20 mouse cellular contexts compared by ENCODE assay signal in genomic region chr11:98325191-98325820, GRCm38 (mm10). TPM values are rescaled to one million over a fixed set of nuclear protein-coding genes. Genes with fewer than 3 reads are reported as not detected.
DNase-seq lines count a peak whose midpoint lies in the region; ATAC-seq and TF ChIP-seq lines count a peak whose summit lies in the region.
"Had no signal": no experiment of that assay in that cellular context is flagged by ENCODE, and none has a peak within 500 bp of the region (broad histone marks: within the 10 kb centered on the region; RNA-seq: fewer than 3 reads in every experiment).

No protein-coding gene starts in this region.

- WGBS in hindbrain, embryonic 13.5 days: 3% methylated on average over 14 of the region's 14 CpGs
- WGBS in hindbrain, embryonic 11.5 days: 3% methylated on average over 14 of the region's 14 CpGs
- 24% methylated on average over 14 of the region's 14 CpGs for WGBS in cerebellum, adult 2 months
- 6% methylated on average over 14 of the region's 14 CpGs for WGBS in hindbrain, embryonic 14.5 days

- peaks cover 36% of the 10 kb centered on the region for H3K4me1 ChIP-seq in hindbrain, embryonic 13.5 days (replicated peaks)
- peaks cover 6% of the 10 kb centered on the region; the same call in 1 of the 2 replicates for H3K4me1 ChIP-seq in hindbrain, embryonic 11.5 days (replicated peaks; ENCODE audit: control insufficient read depth, insufficient read depth, low read length)
- H3K4me1 ChIP-seq in cerebellum, adult 2 months (ENCODE audit: control insufficient read depth, insufficient read depth, low read length): peaks cover 19% of the 10 kb centered on the region
- peaks cover 5% of the 10 kb centered on the region for H3K4me1 ChIP-seq in cortical plate, adult 2 months (ENCODE audit: control insufficient read depth, insufficient read depth, low read length)
- H3K4me1 ChIP-seq in hindbrain, embryonic 14.5 days (replicated peaks; ENCODE audit: control insufficient read depth, insufficient read depth, low read length): peaks cover 15% of the 10 kb centered on the region; the same call in 1 of the 2 replicates

- no peaks in the 10 kb centered on the region for H3K36me3 ChIP-seq in hindbrain, embryonic 13.5 days
- H3K36me3 ChIP-seq in hindbrain, embryonic 11.5 days (ENCODE audit: control insufficient read depth, insufficient read depth, low read length): no peaks in the 10 kb centered on the region
- H3K36me3 ChIP-seq in hindbrain, embryonic 14.5 days (replicated peaks; ENCODE audit: control insufficient read depth, insufficient read depth): no peaks in the 10 kb centered on the region
- H3K36me3 ChIP-seq: intestine, embryonic 15.5 days; liver, embryonic 12.5 days had no signal

- peak overlapping the region; percentile 51 for H3K4me2 ChIP-seq in hindbrain, embryonic 13.5 days
- no peak overlapping the region for H3K4me2 ChIP-seq in hindbrain, embryonic 11.5 days (replicated peaks; ENCODE audit: low read depth, low read length)
- H3K4me2 ChIP-seq in hindbrain, embryonic 14.5 days (replicated peaks): peak overlapping the region; percentile 52
- H3K4me2 ChIP-seq: intestine, embryonic 15.5 days; liver, embryonic 12.5 days had no signal

- peak overlapping the region; percentile 45 for H3K4me3 ChIP-seq in hindbrain, embryonic 13.5 days
- no peak overlapping the region for H3K4me3 ChIP-seq in hindbrain, embryonic 11.5 days (ENCODE audit: low read depth, low read length)
- peak overlapping the region; percentile 39 for H3K4me3 ChIP-seq in cerebellum, adult 2 months (replicated peaks; ENCODE audit: insufficient read depth, low read depth, low read length)
- peak overlapping the region; percentile 93; the same call in 1 of the 2 replicates for H3K4me3 ChIP-seq in cortical plate, adult 2 months (ENCODE audit: insufficient read depth, low read length)
- peak overlapping the region; percentile 46 for H3K4me3 ChIP-seq in hindbrain, embryonic 14.5 days (replicated peaks; ENCODE audit: low read length)
- H3K4me3 ChIP-seq: intestine, embryonic 15.5 days; liver, embryonic 12.5 days; myocyte had no signal

- H3K27me3 ChIP-seq in hindbrain, embryonic 13.5 days: peaks cover 97% of the 10 kb centered on the region
- H3K27me3 ChIP-seq in hindbrain, embryonic 11.5 days (ENCODE audit: control insufficient read depth, insufficient read depth, low read length): peaks cover 98% of the 10 kb centered on the region
- no peaks in the 10 kb centered on the region for H3K27me3 ChIP-seq in cerebellum, adult 2 months (ENCODE audit: control insufficient read depth, insufficient read depth, low read length)
- peaks cover 89% of the 10 kb centered on the region for H3K27me3 ChIP-seq in hindbrain, embryonic 14.5 days (ENCODE audit: control insufficient read depth, insufficient read depth, low read length)

- H3K27ac ChIP-seq in hindbrain, embryonic 13.5 days: peak overlapping the region; percentile 52; the same call in 1 of the 2 replicates
- H3K27ac ChIP-seq in hindbrain, embryonic 11.5 days (ENCODE audit: low read depth, low read length): no peak overlapping the region
- peak overlapping the region; percentile 33; the same call in 1 of the 2 replicates for H3K27ac ChIP-seq in cerebellum, adult 2 months (ENCODE audit: insufficient read depth, low read length)
- no peak overlapping the region for H3K27ac ChIP-seq in cortical plate, adult 2 months (ENCODE audit: insufficient read depth, low read length)
- H3K27ac ChIP-seq in hindbrain, embryonic 14.5 days: no peak overlapping the region
- H3K27ac ChIP-seq: intestine, embryonic 15.5 days; liver, embryonic 12.5 days had no signal

- TF ChIP-seq POLR2A in cerebellum, adult 2 months (IDR thresholded peaks at IDR 0.05; ENCODE audit: borderline replicate concordance, insufficient read depth, low read length): no peak
- TF ChIP-seq POLR2A in cortical plate, adult 2 months (IDR thresholded peaks at IDR 0.05; ENCODE audit: extremely low read depth, insufficient read depth, low read length): no peak

- no peak for ATAC-seq in hindbrain, embryonic 13.5 days (ENCODE audit: low FRiP score)
- ATAC-seq in hindbrain, embryonic 11.5 days (ENCODE audit: low FRiP score): no peak
- ATAC-seq in hindbrain, embryonic 14.5 days (ENCODE audit: low FRiP score): no peak
- ATAC-seq: intestine, embryonic 15.5 days; liver, embryonic 12.5 days had no signal

- DNase-seq in hindbrain, embryonic 11.5 days (ENCODE audit: low spot score): no peak
- DNase-seq in cerebellum, adult 2 months: peak; percentile 45 to 57
- no peak for DNase-seq in hindbrain, embryonic 14.5 days (ENCODE audit: low spot score)
- DNase-seq in frontal cortex, adult 2 months (ENCODE audit: extremely low spot score in 1 of 2, low spot score in 1 of 2): no peak
- DNase-seq in gastrocnemius, adult 8-10 months (ENCODE audit: low spot score in 2 of 2): no peak
- DNase-seq in kidney, adult 11 months: no peak
- DNase-seq: gastrocnemius, postnatal 10 days; heart, postnatal 10 days; kidney, postnatal 10 days; layer of hippocampus, adult 9-11 months; left cerebral cortex, postnatal 4 days had no signal

- TF ChIP-seq CTCF in cerebellum, adult 2 months (IDR thresholded peaks at IDR 0.05; ENCODE audit: borderline replicate concordance, insufficient read depth, low read depth, low read length): no peak
- no peak for TF ChIP-seq CTCF in cortical plate, adult 2 months (IDR thresholded peaks at IDR 0.05; ENCODE audit: extremely low read depth, insufficient read depth, low read length)

- H3K9me3 ChIP-seq in hindbrain, embryonic 13.5 days: no peaks in the 10 kb centered on the region
- H3K9me3 ChIP-seq in hindbrain, embryonic 11.5 days (ENCODE audit: control insufficient read depth, low read length): no peaks in the 10 kb centered on the region
- H3K9me3 ChIP-seq in hindbrain, embryonic 14.5 days (ENCODE audit: control insufficient read depth, low read length): no peaks in the 10 kb centered on the region
- H3K9me3 ChIP-seq: intestine, embryonic 15.5 days; liver, embryonic 12.5 days had no signal

- peak overlapping the region; percentile 73; the same call in 1 of the 2 replicates for H3K9ac ChIP-seq in hindbrain, embryonic 13.5 days
- H3K9ac ChIP-seq in hindbrain, embryonic 11.5 days (ENCODE audit: low read depth, low read length): no peak overlapping the region
- H3K9ac ChIP-seq in hindbrain, embryonic 14.5 days: peak overlapping the region; percentile 75; the same call in 1 of the 2 replicates
- H3K9ac ChIP-seq: intestine, embryonic 15.5 days; liver, embryonic 12.5 days had no signal

RNA-seq across cellular contexts. Expression of gene Neurod2, which starts 4.1 kb away (rescaled TPM):
- 24.6 and 30.7 TPM in 2 replicates for polyA plus RNA-seq in hindbrain, embryonic 13.5 days (2015; fragmentation: Nextera tagmentation; extraction: Ambion mirVana)
- polyA plus RNA-seq in hindbrain, embryonic 11.5 days (2014; fragmentation: Nextera tagmentation; extraction: Ambion mirVana): 0.27 and 0.36 TPM in 2 replicates
- 57.4 and 68.4 TPM in 2 replicates for polyA plus RNA-seq in cerebellum, adult 2 months (2012; rRNA removed)
- 45.0 and 57.2 TPM in 2 replicates for polyA plus RNA-seq in cortical plate, adult 2 months (2012; rRNA removed)
- polyA plus RNA-seq in hindbrain, embryonic 14.5 days (2014; fragmentation: Nextera tagmentation; extraction: Ambion mirVana): 21.7 and 25.5 TPM in 2 replicates
- polyA plus RNA-seq in frontal cortex, adult 2 months (2012; rRNA removed): 33.9 and 34.2 TPM in 2 replicates
- not detected for total RNA-seq in gastrocnemius, adult 8-10 months (2022)
- total RNA-seq: gastrocnemius, postnatal 10 days; heart, adult 8-10 months; heart, postnatal 10 days; megakaryocyte, adult 5-6 weeks had no signal
- polyA plus RNA-seq: liver, embryonic 12.5 days; lung, embryonic 16.5 days; myocyte; thymus, postnatal 0 days had no signal

RNA-seq across cellular contexts. Expression of gene Ppp1r1b, which starts 22.9 kb away (rescaled TPM):
- 1.1 and 2.4 TPM in 2 replicates for polyA plus RNA-seq in hindbrain, embryonic 13.5 days (2015; fragmentation: Nextera tagmentation; extraction: Ambion mirVana)
- 0.29 and 0.70 TPM in 2 replicates for polyA plus RNA-seq in hindbrain, embryonic 11.5 days (2014; fragmentation: Nextera tagmentation; extraction: Ambion mirVana)
- polyA plus RNA-seq in cerebellum, adult 2 months (2012; rRNA removed): 150 and 173 TPM in 2 replicates
- polyA plus RNA-seq in cortical plate, adult 2 months (2012; rRNA removed): 127 and 322 TPM in 2 replicates
- polyA plus RNA-seq in hindbrain, embryonic 14.5 days (2014; fragmentation: Nextera tagmentation; extraction: Ambion mirVana): 3.0 and 3.3 TPM in 2 replicates
- polyA plus RNA-seq in frontal cortex, adult 2 months (2012; rRNA removed): 104 and 156 TPM in 2 replicates
- total RNA-seq in gastrocnemius, adult 8-10 months (2022): under 1 TPM in 3 of 4 experiments, not detected in 1; 0.27 to 0.90 (median 0.44) TPM
- total RNA-seq: megakaryocyte, adult 5-6 weeks had no signal
- polyA plus RNA-seq: myocyte had no signal

RNA-seq across cellular contexts. Expression of gene Stard3, which starts 32.9 kb away (rescaled TPM):
- polyA plus RNA-seq in hindbrain, embryonic 13.5 days (2015; fragmentation: Nextera tagmentation; extraction: Ambion mirVana): 44.4 and 44.7 TPM in 2 replicates
- polyA plus RNA-seq in hindbrain, embryonic 11.5 days (2014; fragmentation: Nextera tagmentation; extraction: Ambion mirVana): 40.1 and 43.2 TPM in 2 replicates
- polyA plus RNA-seq in cerebellum, adult 2 months (2012; rRNA removed): 53.5 and 56.1 TPM in 2 replicates
- polyA plus RNA-seq in cortical plate, adult 2 months (2012; rRNA removed): 63.2 and 70.8 TPM in 2 replicates
- 33.9 and 36.8 TPM in 2 replicates for polyA plus RNA-seq in hindbrain, embryonic 14.5 days (2014; fragmentation: Nextera tagmentation; extraction: Ambion mirVana)
- 52.3 and 59.1 TPM in 2 replicates for polyA plus RNA-seq in frontal cortex, adult 2 months (2012; rRNA removed)
- total RNA-seq in gastrocnemius, adult 8-10 months (2022): 10 to 100 TPM; 12.0 to 18.2 (median 13.9) TPM

RNA-seq across cellular contexts. Expression of gene Tcap, which starts 58.3 kb away (rescaled TPM):
- 0.21 and 0.35 TPM in 2 replicates for polyA plus RNA-seq in hindbrain, embryonic 13.5 days (2015; fragmentation: Nextera tagmentation; extraction: Ambion mirVana)
- 0.53 and 0.54 TPM in 2 replicates for polyA plus RNA-seq in hindbrain, embryonic 11.5 days (2014; fragmentation: Nextera tagmentation; extraction: Ambion mirVana)
- 0.95 and 1.3 TPM in 2 replicates for polyA plus RNA-seq in cerebellum, adult 2 months (2012; rRNA removed)
- 13.6 and 17.7 TPM in 2 replicates for polyA plus RNA-seq in cortical plate, adult 2 months (2012; rRNA removed)
- not detected in 2 replicates for polyA plus RNA-seq in hindbrain, embryonic 14.5 days (2014; fragmentation: Nextera tagmentation; extraction: Ambion mirVana)
- polyA plus RNA-seq in frontal cortex, adult 2 months (2012; rRNA removed): 9.7 and 14.2 TPM in 2 replicates
- total RNA-seq in gastrocnemius, adult 8-10 months (2022): 1,000 to 10,000 TPM; 3,817 to 5,138 (median 4,616) TPM
- total RNA-seq: megakaryocyte, adult 5-6 weeks had no signal
- polyA plus RNA-seq: liver, embryonic 12.5 days; thymus, postnatal 0 days had no signal

Comparison
In these comparisons a context has a peak if more than half of its experiments do, and no peak if none do; other contexts are left out.
1. H3K27ac ChIP-seq: peak in hindbrain, embryonic 13.5 days (single experiment) and cerebellum, adult 2 months (single experiment); none in hindbrain, embryonic 11.5 days (single experiment), cortical plate, adult 2 months (single experiment) and hindbrain, embryonic 14.5 days (single experiment).
2. RNA of gene Neurod2, which starts 4.1 kb away (polyA plus RNA-seq): 57.4 to 68.4 TPM in cerebellum, adult 2 months, 45.0 to 57.2 TPM in cortical plate, adult 2 months, 33.9 to 34.2 TPM in frontal cortex, adult 2 months, 24.6 to 30.7 TPM in hindbrain, embryonic 13.5 days and 21.7 to 25.5 TPM in hindbrain, embryonic 14.5 days; 0.27 to 0.36 TPM in hindbrain, embryonic 11.5 days; every median in the first group is over 10 times any median in the second.
3. DNase-seq: peak in cerebellum, adult 2 months (2 of 2); none in hindbrain, embryonic 11.5 days (single experiment), hindbrain, embryonic 14.5 days (single experiment), frontal cortex, adult 2 months (0 of 2), gastrocnemius, adult 8-10 months (0 of 2) and kidney, adult 11 months (single experiment).
4. RNA of gene Ppp1r1b, which starts 22.9 kb away (polyA plus RNA-seq): 127 to 322 TPM in cortical plate, adult 2 months, 150 to 173 TPM in cerebellum, adult 2 months and 104 to 156 TPM in frontal cortex, adult 2 months; 3.0 to 3.3 TPM in hindbrain, embryonic 14.5 days, 1.1 to 2.4 TPM in hindbrain, embryonic 13.5 days and 0.29 to 0.70 TPM in hindbrain, embryonic 11.5 days; every median in the first group is over 10 times any median in the second.